Mouse (Mus musculus) megakaryocyte, embryonic 14.5 days (primary cell): ENCODE data around the gene Dicer1. TPM values are rescaled to one million over a fixed set of nuclear protein-coding genes. Genes with fewer than 3 reads are reported as not detected.

Experiments
- H3K27me3 ChIP-seq: replicated peaks from 2 replicates; pipeline ENCODE3; 2012; ENCODE audit warnings: inconsistent platforms
- H3K36me3 ChIP-seq: replicated peaks from 2 replicates; pipeline ENCODE3; 2012; ENCODE audit warnings: low read length, inconsistent platforms, mixed read lengths
- H3K4me1 ChIP-seq: 2 replicates; pipeline ENCODE4 v1.6.1; 2012; ENCODE audit warnings: inconsistent platforms
- H3K4me3 ChIP-seq: replicated peaks from 2 replicates; pipeline ENCODE3; 2012; ENCODE audit warnings: moderate library complexity, mild to moderate bottlenecking, inconsistent platforms
- H3K9me3 ChIP-seq: 2 replicates; pipeline ENCODE4 v1.6.1; 2012; ENCODE audit warnings: inconsistent platforms
- FLI1 ChIP-seq: IDR thresholded peaks from 2 replicates; pipeline ENCODE4 v1.6.1; 2012; ENCODE audit warnings: low read length, inconsistent platforms, mixed read lengths
- GATA1 ChIP-seq: IDR thresholded peaks from 3 replicates; pipeline ENCODE4 v1.6.1; 2012; ENCODE audit warnings: mixed read lengths, low read length, inconsistent platforms, borderline replicate concordance
- polyA plus RNA-seq: library from polyadenylated mRNA; stranded (reverse); fragments of >175 nt; gene quantifications from 2 replicates; pipeline ENCODE4 v1.2.3, GENCODE M21; 2012; ENCODE audit warnings: low replicate concordance; ENCODE audit not compliant: insufficient read depth

Dicer1 gene
- polyA plus RNA-seq, 1 experiment: 5.8 TPM

DNA sequence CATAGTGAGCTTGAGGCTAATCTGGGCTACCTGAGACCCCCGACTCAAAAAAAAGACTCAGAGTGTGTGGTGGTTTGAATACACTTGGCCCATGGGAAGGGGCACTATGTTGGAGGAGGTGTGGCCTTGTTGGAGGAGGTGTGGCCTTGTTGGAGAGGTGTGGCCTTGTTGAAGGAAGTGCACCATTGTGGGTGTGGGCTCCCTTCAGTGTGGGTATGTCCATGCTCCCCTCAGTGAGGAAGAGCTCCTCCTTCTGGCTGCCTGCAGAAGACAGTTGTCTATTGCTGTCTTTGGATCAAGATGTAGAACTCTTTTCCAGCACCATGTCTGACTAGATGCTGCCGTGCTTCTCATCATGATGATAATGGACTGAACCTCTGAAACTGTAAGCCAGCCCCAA is 95.6 kb downstream of the Dicer1 start:
- Histone ChIP-seq H3K36me3 (no peaks in the 10 kb centered on the region), H3K9me3 (peaks cover 70% of the 10 kb centered on the region), H3K4me1 (no peaks in the 10 kb centered on the region), H3K4me3 (no peak overlapping the region), H3K27me3 (no peaks in the 10 kb centered on the region)
- no peak for TF ChIP-seq GATA1
- TF ChIP-seq FLI1: no peak

DNA sequence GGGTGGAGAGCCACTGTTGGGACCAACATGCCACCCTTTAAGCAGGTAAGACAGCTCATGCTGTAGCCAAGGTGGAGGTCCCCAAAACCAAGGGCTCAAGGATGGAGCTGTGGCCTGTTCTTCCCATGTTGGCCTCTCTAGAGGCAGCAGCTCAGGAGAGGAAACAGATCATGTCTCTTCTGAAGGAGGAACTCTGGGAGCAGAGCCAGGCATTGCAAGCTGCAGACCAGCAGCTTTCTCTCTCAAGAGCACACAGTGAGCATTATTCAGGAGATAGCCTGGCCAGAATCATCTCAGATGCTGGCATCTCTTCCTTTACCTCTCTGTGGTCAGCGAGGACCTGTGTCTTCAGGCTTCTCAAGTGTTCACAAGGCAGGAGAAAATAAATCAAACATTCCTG is 96.7 kb downstream of the Dicer1 start:
- Histone ChIP-seq H3K27me3 (peaks cover 2% of the 10 kb centered on the region), H3K4me1 (no peaks in the 10 kb centered on the region), H3K36me3 (no peaks in the 10 kb centered on the region), H3K9me3 (peaks cover 60% of the 10 kb centered on the region), H3K4me3 (no peak overlapping the region)
- TF ChIP-seq GATA1 (no peak), FLI1 (no peak)

DNA sequence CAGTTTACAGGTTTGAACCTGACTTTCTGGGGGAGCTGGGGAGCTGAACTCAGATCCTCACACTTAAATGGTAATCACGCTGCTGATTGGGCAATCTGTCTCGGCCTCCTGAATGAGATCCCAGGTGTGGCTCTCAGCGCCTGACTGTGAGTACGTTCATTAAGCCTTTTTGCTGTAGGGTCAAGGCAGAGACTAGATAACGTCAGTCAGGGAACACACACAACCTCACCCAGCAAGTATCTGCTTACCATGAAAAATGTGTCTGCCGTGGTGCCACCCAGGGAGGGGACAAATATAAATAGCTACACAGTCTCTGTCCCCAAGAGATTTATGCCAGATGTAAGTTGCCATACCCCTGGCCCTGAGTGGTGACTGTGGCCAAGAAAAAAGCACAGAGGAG is 99.7 kb downstream of the Dicer1 start:
- Histone ChIP-seq H3K9me3 (peaks cover 32% of the 10 kb centered on the region), H3K4me1 (no peaks in the 10 kb centered on the region), H3K4me3 (no peak overlapping the region), H3K36me3 (no peaks in the 10 kb centered on the region), H3K27me3 (peaks cover 2% of the 10 kb centered on the region)
- TF ChIP-seq FLI1 (no peak), GATA1 (no peak)

DNA sequence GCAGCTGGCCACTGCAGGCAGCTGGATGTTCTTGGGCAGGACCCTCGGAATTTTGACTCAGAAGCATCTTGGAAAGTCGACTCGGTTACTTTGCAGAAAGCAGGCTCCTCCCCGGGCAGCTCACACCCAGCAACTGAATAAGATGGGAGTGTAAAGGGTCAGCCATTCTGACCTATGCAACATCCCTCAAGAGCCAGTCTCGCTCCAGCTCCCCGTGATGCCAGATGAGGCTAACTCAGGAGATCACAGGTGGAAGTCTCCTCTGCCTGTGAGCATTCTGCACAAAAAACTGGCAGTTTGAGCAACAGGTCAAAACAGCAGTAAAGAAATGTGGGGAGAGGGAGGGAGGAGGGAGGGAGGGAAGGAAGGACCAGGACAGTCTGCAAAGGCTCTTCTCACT is 100.5 kb downstream of the Dicer1 start:
- Histone ChIP-seq H3K4me3 (no peak overlapping the region), H3K27me3 (peaks cover 8% of the 10 kb centered on the region), H3K9me3 (peaks cover 24% of the 10 kb centered on the region), H3K4me1 (no peaks in the 10 kb centered on the region; the same call in 1 of the 2 replicates), H3K36me3 (no peaks in the 10 kb centered on the region)
- no peak for TF ChIP-seq FLI1
- no peak for TF ChIP-seq GATA1

DNA sequence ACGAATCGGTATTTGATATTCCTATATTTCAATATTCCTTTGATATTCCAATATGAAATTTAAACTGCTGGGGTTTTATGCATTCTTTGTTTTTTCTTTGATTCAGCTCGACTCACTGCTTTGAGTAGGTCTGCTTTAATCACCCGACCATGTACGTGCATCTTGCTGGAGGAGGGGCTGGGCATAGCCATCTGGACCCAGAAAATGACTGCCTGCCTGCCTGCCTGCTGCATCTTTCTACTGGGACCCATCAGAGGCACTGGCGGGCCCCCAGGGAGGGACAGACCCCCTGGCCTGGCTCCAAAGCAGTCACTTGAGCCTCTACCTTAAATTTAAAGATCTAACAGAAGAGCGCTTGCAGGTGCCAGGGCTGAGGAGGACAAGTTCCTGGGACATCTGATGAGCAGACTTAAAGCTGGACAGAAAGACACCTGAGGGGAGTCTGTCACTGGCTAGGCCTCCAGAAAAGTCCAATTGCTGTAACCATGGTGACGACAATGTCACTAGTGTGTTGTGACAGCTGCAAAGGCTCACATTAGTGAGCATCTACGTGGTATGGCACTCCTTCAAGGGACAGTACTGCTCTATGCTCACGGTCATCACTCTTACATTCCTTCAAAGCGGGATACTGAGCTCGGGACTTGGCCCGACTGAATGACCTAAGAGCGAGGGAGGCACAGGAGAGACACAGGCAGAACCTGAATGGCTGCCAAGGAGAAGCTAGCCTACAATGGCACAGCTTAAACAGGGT is 101.1 kb downstream of the Dicer1 start:
- peaks cover 9% of the 10 kb centered on the region for H3K27me3 ChIP-seq
- no peaks in the 10 kb centered on the region; the same call in 1 of the 2 replicates for H3K4me1 ChIP-seq
- no peaks in the 10 kb centered on the region for H3K36me3 ChIP-seq
- H3K4me3 ChIP-seq: no peak overlapping the region
- no peak for TF ChIP-seq FLI1
- no peak for TF ChIP-seq GATA1
- peaks cover 18% of the 10 kb centered on the region for H3K9me3 ChIP-seq

DNA sequence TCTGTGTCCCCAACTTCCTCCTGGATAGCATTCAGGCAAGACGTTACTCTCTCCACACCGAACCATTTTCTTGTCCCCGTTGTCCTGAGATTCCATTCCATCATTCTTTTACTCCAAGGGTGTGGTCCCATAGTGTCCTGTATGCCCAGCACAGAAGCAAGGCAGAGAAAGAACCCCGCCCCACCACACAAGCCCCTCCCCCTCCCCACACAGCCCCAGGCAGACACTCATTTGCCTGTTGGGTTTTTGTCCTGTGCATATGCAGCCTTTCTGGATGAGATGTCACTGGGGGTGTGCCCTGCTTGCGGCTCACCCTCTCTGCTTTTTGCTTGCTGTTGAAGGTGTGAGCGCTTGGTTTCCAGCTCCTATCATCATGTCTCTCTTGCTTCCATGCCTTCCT is 103.4 kb downstream of the Dicer1 start:
- Histone ChIP-seq H3K27me3 (peaks cover 9% of the 10 kb centered on the region), H3K4me3 (no peak overlapping the region), H3K36me3 (no peaks in the 10 kb centered on the region), H3K9me3 (no peaks in the 10 kb centered on the region; the same call in 1 of the 2 replicates), H3K4me1 (no peaks in the 10 kb centered on the region; the same call in 1 of the 2 replicates)
- TF ChIP-seq GATA1 (no peak), FLI1 (no peak)

DNA sequence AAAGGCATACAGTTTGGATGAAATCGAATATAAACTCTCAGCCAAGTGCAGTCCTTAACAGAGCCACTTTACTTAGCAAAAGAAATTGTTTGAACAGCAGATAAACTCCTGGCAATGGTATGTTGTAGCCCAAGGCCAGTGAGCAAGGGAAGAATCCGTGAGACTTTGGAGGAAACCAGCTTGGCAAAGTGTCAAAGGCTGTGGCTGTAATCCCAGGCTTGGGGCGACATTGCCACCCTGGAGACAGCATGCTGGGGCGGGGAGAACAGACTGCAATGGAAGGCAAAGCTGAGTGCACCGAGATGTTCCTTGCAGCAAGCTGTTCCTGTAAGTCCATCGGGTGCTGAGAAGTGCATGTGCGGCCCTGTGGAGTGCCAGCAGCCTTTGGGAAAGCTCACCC is 109.4 kb downstream of the Dicer1 start:
- Histone ChIP-seq H3K9me3 (no peaks in the 10 kb centered on the region; the same call in 1 of the 2 replicates), H3K36me3 (no peaks in the 10 kb centered on the region), H3K4me1 (no peaks in the 10 kb centered on the region; the same call in 1 of the 2 replicates), H3K4me3 (no peak overlapping the region), H3K27me3 (peaks cover 37% of the 10 kb centered on the region)
- TF ChIP-seq GATA1 (no peak), FLI1 (no peak)

DNA sequence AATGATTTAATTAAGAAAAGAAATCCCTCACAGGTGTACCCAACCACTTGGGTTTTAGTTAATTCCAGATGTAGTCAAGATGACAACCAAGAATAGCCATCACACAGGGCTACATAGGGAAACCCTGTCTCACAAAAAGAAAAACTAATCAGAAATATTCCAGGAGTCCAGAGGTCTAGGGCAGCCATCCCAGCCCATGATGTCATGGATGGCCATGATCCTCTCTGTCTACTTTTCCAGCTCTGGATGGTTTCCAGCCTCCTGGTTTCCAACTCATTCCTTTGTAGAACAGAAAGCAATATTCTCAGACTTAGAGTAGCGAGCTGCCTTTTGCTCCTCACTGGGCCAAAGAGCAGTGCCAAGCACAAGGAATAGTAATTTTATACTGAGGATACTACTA is 110.8 kb downstream of the Dicer1 start:
- Histone ChIP-seq H3K36me3 (no peaks in the 10 kb centered on the region), H3K4me1 (no peaks in the 10 kb centered on the region), H3K27me3 (peaks cover 42% of the 10 kb centered on the region), H3K9me3 (no peaks in the 10 kb centered on the region), H3K4me3 (no peak overlapping the region)
- TF ChIP-seq FLI1: no peak
- no peak for TF ChIP-seq GATA1

DNA sequence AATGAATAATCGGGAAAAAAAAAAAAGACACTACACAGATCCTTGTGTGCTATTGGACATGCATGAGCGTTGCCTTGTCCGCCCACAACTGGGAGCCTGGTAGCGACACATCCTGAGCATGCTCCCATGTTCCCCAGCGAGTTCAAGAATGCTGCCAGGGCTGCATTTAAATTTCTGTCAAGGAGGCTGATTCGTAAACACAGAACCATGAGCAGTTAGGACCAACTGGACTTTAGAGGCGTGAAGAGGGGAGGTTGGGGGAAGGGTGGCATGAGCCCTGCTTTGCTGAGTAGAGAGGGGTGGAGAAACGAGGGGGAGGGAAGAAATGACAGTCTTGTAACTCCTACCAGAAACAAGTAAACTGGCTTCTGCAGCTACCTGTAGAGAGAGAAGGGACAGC is 113.6 kb downstream of the Dicer1 start:
- TF ChIP-seq GATA1: no peak
- no peak for TF ChIP-seq FLI1
- no peaks in the 10 kb centered on the region for H3K36me3 ChIP-seq
- H3K4me1 ChIP-seq: no peaks in the 10 kb centered on the region
- peaks cover 48% of the 10 kb centered on the region for H3K27me3 ChIP-seq
- no peak overlapping the region for H3K4me3 ChIP-seq
- peaks cover 4% of the 10 kb centered on the region; the same call in 1 of the 2 replicates for H3K9me3 ChIP-seq

Other genes with a start within 250 kb of the Dicer1 start
- gene Clmn, start 113.1 kb upstream of the Dicer1 start, polyA plus RNA-seq: not detected in 2 replicates